Mouse (Mus musculus) kidney, postnatal 25 days (tissue): Measurements from ENCODE around the gene Prss45.

ENCODE experiments used
- DNase-seq, 2 experiments: peaks; one replicate each; pipeline ENCODE4 v3.0.0; 2021; ENCODE audit warnings: mixed read lengths in 2 of 2

The Prss45 gene

GRCm38 (mm10) chr9:110858523-110858922 lies 24.1 kb downstream of the Prss45 start:
- peak in 1 of 2 experiments; percentile 22 for DNase-seq

DNA sequence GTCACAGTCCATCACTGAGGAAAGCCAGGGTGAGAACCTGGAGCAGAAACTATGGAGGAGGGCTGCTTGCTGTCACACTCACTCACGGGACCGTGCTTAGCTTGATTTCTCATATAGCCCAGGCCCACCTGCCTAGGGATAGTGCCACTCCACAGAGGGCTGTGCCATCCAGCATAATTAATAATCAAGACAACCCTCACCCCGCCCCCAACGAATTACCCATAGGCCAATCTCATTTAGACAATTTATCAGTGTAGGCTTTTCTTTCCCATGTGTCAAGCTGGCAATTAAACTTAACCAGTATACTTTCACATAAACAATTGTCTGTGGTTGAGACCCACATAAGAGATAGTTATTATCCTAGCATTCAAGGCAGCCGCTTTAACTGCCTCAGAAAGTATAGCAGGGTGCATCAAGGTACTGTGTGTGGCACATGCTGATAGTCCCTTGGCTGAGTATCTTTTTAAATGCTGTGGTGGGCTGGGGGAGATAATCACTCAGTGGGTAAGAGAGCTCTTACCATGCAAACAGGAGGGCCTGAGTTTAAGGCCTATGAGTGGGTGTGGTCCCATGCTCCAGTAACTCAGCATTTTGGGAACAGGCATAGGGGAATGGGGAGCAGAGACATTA lies 24.7 kb downstream of the Prss45 start:
- peak in 1 of 2 experiments; percentile 4 for DNase-seq

DNA sequence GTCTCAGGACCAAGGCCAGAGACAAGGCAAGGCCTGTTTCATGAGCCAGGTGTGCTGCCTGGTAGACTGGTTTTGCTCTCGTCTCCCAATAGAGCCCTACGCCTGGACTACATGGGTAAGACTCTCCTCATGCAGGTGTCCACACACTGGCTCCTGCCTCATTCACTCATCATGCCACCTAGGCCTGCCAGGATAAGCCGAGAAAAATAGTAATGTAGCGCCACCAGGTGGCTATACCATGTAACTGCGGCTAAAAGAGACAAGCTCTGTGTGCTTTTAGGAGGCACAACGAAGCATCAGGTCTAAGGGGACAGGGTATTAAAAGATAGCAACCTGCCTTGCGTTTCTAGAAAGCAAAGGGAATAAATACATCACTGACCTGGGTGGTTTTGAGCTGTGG lies 36.6 kb downstream of the Prss45 start:
- peak; percentile 67 for DNase-seq

DNA sequence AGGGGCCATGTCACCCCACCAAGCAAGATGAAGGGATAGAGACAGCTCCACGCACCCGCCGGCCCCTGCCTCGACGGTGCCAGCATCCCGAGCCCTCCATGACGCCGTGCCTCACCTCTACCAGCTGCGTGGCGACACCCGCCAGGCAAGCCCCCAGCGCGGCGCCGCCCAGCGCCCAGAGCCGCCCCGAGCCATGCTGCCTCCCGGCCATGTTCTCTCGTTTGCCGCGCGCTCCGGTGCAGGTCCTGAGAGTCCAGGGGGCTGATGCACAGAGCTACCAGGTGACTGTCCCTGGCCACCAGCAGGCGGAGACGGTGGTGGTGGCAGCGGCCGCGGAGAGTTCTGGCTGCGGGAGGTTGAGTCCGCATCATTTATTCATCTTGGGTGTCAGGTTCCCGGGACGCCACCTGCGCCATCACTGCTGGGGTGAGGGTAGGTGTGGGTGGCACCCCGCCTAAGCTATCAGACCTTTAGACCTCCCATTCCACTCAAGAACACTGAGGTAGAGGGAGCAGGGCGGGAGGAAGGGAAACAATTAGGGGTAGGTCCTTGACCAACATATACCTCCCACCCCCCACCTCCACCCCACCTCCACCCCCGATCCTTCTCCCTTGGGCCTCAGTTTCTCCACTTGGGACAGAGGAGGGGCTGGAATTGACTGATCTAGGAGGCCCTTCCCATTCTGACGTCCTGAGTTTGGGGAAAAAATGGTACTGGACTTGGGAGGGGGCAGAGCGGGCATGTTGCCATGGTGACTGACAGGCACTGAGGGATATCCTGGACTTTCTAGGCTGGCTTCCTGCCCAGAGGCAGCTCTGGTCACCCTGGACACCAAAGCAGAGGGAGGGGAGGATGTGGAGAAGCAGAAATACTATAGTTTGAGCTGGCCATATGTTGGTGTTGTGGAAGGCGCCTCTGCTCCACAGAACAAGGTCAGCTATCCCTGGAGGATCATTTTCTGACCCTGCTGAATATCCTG lies 39.6 kb downstream of the Prss45 start:
- DNase-seq, result peak; percentile 79 to 84

DNA sequence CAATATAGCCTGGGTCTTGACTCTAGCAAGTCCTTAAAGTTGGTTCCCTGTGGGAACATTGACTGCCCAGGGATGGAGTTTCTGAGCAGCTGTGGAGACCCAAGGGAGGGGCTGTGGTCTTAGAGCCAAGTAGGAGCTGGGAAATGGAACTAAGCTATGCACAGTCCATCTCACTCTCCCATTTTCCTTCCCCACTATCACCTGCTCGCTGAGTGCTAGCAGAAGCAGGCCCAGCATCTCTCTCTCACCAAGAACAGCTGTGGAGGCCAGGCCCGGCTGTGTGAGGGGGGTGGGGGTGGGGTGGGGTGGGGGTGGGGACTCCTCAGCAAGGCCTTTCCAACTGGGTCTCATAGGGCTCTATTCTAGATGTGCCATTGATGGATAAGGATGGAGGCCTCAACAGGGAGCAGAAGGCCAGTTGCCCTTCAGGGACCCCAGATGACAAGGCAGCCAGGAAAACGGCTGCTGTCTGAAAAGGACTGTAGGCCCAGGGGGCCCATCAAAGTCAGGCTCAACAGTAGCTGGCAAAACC lies 40.3 kb downstream of the Prss45 start:
- DNase-seq, result no peak

DNA sequence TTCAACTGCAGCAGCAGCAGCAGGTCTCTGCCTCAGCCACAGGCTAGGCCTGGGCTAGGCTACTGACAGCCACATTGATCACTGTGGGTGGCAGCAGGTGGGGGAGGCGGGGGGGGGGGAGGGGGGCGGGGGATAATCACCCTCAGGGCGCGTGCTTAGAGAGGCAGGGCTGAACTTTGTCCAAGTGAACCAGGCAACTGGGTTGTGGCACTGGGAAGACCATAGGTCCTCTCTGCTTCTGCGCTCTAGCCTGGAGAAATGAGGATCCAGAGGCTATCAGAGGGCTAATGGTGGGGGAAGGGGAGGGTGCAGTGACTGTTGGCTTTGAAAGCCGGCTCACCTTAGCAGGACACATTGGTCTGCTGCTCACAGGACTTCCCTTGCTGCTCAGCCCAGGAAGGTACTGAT lies 40.9 kb downstream of the Prss45 start:
- DNase-seq, result peak; percentile 50 to 82

DNA sequence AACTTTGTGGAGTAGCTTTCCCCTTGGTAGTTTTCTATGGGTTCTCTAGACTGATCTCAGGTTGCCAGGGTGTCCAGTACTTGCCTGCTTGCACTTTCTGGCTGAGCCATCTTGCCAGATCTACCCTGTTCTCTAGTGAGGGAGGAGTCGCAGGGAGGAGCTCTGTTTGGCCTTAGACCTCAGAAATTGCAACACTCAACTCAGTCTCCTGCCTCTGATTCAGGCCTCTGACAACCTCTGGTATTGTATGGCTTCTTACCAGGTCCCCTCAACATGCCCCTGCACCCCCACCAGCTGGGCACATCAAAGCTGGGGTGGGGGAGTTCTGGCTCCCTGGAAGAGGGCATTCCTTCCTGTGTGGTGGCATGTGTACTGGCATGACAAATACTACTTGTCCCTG lies 43.0 kb downstream of the Prss45 start:
- DNase-seq, result peak in 1 of 2 experiments; percentile 68

GRCm38 (mm10) chr9:110877888-110878287 lies 43.5 kb downstream of the Prss45 start:
- DNase-seq, result peak; percentile 80 to 90

DNA sequence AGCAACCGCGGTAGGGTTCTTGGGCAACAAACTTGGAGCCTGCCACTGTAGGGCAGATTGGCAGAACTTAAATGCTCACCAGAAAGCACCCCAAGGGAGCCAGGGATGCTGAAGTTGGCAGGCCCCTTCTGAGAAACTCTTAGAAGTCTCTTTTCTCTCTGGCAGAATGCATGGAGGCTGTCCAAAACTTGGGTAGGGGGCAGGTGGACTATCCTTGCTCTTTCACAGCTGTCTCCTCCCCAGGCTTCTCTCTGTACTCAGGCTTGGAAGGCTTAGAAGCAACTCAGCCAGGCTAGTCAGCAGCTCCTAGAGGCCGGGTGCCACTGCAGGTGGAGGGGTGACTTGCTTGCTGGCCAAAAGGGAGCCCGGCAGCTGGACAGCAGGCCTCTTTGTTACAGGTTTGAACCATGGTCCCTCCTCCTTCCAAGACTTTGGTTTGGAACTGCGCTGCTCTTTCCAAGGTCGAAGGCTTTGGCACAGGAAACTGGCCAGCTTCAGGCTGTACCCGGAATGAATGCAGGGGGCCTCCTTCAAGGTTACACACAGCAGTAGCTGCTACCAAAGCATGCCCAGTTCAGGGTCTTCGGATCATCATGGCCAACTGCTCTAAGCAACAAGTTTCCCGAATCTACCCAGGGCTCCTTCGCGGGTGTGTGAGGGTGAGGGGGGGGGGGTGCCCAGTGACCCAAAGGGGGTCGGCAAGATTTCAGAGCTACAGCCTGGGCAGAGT lies 45.0 kb downstream of the Prss45 start, which contains the start of gene Als2cl:
TSS of gene Als2cl (plus strand) at position 680 of the 730 bp plus-strand sequence.
- peak; percentile 69 to 88 for DNase-seq

DNA sequence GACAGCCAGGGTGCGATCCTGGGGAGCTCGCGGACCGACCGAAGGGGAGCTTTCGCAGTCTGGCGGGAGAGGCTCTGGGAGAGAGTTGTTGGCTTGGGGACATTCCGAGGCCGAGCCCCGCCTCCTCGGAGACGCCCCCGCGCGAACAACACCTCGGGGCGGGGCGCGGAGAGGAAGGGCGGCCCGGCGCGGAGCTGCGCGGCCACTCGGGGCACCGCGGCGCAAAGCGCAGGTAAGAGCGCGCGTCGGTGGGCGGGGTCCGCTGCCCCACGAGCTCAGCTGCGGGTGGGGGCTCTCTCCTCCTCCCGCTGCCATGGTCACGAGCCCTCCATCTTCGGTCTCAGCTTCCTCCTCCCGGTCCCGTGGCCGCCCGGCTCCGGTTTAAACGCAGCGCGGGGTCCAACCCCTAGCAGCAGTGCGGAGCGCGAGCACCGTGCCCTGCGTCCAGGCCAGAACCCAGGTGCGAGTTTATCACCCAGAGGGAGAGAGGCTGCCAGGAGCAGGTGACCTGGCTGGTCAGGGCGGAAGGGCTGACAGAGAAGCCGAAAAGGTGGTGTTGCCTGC lies 45.7 kb downstream of the Prss45 start, which contains the start of gene Tmie:
TSS of gene Tmie (minus strand) at position 116 of the 564 bp plus-strand sequence.
- peak; percentile 91 to 95 for DNase-seq

GRCm38 (mm10) chr9:110880772-110881171 lies 46.4 kb downstream of the Prss45 start:
- peak; percentile 45 to 71 for DNase-seq

DNA sequence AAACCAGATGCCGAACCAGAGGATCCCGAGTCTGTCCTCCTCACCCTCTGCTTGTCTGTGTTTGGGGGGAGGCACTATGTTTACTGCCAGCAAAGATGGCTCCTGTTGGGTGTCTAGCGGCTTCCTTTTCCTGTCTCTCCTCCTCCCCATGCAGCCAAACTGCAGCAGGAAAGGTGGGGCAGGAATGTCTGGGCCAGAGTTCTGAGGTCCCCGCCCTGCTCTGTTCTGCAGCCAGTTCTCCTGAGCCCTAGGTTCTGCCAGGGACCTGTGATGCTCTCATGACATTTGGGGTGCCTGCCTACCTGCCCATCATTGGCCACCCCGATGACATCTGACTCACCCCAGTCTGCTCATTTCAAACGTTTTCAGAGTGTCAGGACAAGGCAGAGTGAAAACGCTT lies 47.6 kb downstream of the Prss45 start:
- DNase-seq, result peak; percentile 55 to 83

GRCm38 (mm10) chr9:110887388-110888303 lies 53.3 kb downstream of the Prss45 start:
- DNase-seq, result peak in 1 of 2 experiments; percentile 51

DNA sequence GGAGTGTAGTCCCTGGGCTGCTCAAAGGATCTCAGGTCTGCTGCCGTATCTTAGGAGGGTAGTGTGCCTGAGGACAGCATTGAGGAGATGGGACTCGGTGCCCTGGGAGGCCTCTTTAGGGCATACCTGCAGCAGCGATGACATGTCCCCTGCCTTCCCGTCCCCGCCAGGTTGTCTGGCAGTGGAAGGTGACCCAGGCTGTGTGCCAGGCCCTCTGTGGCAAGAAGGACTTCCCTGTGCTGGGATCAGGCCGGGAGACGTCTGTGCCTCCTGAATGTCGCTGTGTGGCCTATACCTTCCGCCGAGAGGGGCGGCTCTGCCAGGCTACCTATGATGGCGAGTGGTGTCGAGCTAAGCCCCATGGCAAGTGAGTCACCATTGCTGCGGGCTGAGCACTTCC lies 54.5 kb downstream of the Prss45 start:
- DNase-seq, result peak in 1 of 2 experiments; percentile 37

DNA sequence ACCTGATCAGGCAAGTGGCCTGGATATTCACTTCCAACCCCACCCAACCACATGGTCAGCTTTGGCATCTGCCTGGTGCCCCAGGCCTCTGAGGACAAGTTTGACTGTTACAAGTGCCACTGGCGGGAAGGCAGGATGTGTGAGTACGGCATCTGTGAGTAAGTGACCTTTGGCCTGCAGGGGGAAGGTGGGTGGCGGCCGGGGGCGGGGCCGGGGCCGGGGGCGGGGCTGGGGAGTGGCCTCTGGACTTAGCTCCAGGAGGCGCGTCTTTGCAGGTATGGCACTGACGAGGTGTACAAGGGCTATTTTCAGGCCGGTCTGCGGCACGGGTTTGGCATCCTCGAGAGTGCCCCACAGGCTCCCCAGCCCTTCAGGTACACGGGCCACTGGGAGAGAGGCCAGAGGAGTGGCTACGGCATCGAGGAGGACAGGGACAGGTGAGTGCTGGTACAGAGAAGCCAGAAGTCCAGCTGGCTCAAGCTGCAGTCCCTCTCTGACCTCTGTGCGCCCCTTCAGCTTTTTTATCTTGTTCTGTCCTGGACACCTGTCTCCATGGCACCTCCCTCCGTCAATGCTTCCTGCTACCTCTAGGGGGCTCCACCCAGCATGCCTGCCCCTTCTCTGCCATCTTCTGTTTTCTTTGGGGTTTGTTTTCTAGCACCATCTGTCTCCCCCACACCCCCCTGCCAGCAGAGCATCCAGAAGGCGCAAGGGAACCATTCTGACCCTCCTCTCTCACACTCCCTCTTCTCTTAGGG lies 55.8 kb downstream of the Prss45 start:
- peak; percentile 52 to 82 for DNase-seq
